Mouse (Mus musculus): ENCODE measurements at regions not wholly inside any gene's neighbourhood (a gene's known extent, or its start where the extent isn't known, plus 50 kb on each side); places are given as distances from the start of the nearest gene placed in this dataset.

DNA sequence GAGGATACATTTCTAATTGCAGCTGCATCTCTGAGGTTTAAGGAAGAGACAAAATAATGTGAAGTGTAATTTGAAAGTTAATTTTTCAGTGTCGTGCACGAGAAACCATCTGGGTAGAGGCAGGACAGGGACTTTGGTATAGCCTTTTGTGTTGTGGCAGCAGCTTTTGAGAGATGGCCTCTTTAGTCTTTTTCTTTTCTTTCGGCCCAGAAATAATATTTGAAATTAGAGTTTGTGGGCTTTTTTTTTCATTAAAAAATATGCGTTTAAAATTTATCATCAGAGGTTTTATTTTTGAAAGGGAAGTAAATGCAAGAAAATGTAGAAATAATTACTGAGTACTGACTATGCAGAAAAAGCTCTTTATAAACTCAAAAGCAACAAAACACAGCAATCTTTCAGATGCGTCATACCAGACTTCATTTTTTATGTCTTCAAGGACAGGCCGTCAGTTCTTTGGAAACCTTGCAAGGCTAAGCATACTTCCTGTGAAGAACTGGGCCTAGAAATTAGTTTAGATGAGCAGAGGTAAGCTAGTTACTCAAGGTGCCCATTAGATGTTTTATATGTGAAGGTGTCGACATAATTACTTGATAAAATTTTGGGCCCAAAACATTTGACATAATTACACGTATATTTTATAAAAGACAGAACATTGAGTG lies 258.9 kb upstream of the Rgmb start:
- TF ChIP-seq CTCF (IDR thresholded peaks at IDR 0.05; ENCODE audit: control insufficient read depth, insufficient read depth, insufficient replicate concordance, low read depth, low read length) (no peak), POLR2A (IDR thresholded peaks at IDR 0.05; ENCODE audit: control insufficient read depth, low read depth, low read length) (no peak)

Measured in testis, adult 2 months (tissue).